Mouse (Mus musculus): ENCODE results near the gene Gpr179. TPM values are rescaled to one million over a fixed set of nuclear protein-coding genes. Genes with fewer than 3 reads are reported as not detected.

The Gpr179 gene
- polyA plus RNA-seq, 1 experiment: 0.03 TPM

DNA sequence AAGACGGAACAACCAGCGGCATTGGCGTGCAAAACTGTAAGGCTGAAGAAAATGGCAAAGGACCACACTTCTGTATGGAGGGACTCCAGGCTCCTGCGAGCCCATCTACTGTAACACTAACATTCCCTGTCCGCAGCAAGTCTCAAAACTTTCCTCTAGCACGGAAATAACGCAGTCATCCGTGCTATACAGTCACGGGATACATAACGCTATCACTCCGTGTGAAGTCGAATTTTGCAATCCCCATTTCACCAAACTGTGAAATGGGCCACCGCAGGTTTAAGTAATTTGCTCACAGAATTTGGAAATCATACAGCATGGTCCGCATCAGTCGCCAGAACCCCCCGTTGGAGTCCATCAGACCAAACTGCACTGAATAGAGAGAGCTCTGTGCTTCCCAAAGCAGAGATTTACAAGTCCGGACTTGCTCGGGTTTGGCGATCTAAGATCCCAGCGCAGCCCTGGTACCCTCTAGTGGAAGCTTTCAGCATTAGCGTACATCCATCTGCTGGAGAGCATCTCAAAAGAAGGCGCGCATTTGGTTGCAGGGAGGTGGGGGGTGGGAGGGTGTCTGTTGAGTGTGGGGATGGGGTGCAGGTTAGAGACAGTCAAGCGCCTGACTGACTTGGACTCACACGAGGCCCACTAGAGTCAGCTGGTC lies 41.8 kb downstream of the Gpr179 start:
- Histone ChIP-seq H3K4me1 (ENCODE audit: control insufficient read depth, insufficient read depth, insufficient read length, low read length) (no peaks in the 10 kb centered on the region), H3K27me3 (ENCODE audit: control insufficient read depth, insufficient read depth, low read length) (no peaks in the 10 kb centered on the region), H3K4me3 (ENCODE audit: low read depth, low read length) (peak overlapping the region; percentile 51), H3K36me3 (ENCODE audit: control insufficient read depth, insufficient read depth, low read length) (no peaks in the 10 kb centered on the region), H3K27ac (ENCODE audit: insufficient read depth, low read depth, low read length) (peak overlapping the region; percentile 83)
- WGBS: under 1% methylated on average over 25 of the region's 25 CpGs
- peak; percentile 88; the same call in 1 of the 2 replicates for TF ChIP-seq CTCF (IDR thresholded peaks at IDR 0.05; ENCODE audit: extremely low read depth, insufficient read length, insufficient replicate concordance, low read depth, low read length)
- TF ChIP-seq POLR2A (IDR thresholded peaks at IDR 0.05; ENCODE audit: low read depth, low read length): no peak

DNA sequence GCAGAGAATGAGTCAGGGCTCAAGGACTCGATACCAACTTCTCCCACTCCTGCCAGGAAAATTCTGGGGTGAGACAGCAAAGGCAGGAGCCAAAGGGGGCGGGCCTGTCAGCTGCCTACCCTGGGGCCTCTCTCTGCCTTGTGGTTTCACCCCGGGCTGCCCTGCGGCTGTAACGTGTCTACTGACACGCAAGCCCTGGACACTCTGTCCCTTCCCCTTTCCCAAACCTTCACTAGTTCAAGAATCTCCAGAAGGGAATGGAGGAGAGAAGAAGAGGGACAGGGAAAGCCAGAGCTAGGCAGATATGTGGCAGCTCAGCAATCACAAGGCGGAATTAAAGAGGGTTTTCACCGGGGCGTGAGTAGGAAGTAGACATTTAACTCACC lies 42.4 kb downstream of the Gpr179 start:
- H3K27ac ChIP-seq (ENCODE audit: insufficient read depth, low read depth, low read length): peak overlapping the region; percentile 83
- 1% methylated on average over 9 of the region's 9 CpGs for WGBS
- TF ChIP-seq POLR2A (IDR thresholded peaks at IDR 0.05; ENCODE audit: low read depth, low read length) (peak; percentile 29; the same call in 1 of the 2 replicates), CTCF (IDR thresholded peaks at IDR 0.05; ENCODE audit: extremely low read depth, insufficient read length, insufficient replicate concordance, low read depth, low read length) (no peak)
- H3K4me1 ChIP-seq (ENCODE audit: control insufficient read depth, insufficient read depth, insufficient read length, low read length): peaks cover under 1% of the 10 kb centered on the region; the same call in 1 of the 2 replicates
- peak overlapping the region; percentile 51 for H3K4me3 ChIP-seq (ENCODE audit: low read depth, low read length)
- no peaks in the 10 kb centered on the region for H3K36me3 ChIP-seq (ENCODE audit: control insufficient read depth, insufficient read depth, low read length)
- no peaks in the 10 kb centered on the region for H3K27me3 ChIP-seq (ENCODE audit: control insufficient read depth, insufficient read depth, low read length)

- Histone ChIP-seq H3K27ac (ENCODE audit: insufficient read depth, low read depth, low read length) (peak overlapping the region; percentile 83), H3K4me3 (ENCODE audit: low read depth, low read length) (peak overlapping the region; percentile 51)
These were observed 42.9 kb downstream of the Gpr179 start for GRCm38 (mm10) chr11:97308806-97309450.

DNA sequence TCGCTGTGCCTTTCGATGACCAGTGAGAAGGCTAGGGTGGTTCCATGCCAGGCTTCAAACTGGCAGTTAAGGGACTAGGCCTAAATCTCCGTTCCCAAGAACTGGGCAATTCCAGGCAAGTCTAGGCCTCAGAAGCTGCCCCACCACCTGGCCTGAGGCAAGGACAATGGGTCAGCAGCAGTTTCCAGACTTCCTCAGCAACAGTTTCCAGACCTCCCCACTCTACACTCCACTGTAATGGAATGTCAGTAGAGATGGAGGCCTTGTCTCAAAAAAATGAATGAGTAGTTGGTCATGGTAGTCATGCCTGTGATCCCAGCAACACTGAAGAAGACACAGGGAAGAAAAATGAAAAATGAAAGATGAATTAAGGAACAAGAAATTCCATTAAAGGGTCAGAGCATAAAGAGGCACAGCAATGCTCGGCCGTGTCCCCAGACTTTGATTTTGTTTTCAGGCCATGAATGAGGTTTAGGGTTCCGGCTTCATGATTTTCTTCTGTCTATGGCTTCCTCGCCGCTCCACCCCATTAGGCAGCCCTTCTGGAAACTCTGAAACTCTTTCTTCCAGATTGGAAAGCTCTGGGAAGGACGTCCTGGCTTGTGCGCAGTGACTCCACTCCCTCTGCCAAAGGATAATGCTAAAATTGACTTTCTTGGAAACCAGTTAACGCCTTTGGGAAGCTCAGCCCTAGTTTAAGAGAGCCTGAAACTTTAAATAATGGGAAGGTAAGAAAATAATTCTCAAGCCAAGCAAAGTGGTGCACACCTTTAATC lies 44.4 kb downstream of the Gpr179 start:
- Histone ChIP-seq H3K27me3 (ENCODE audit: control insufficient read depth, insufficient read depth, low read length) (no peaks in the 10 kb centered on the region), H3K4me1 (ENCODE audit: control insufficient read depth, insufficient read depth, insufficient read length, low read length) (peaks cover 11% of the 10 kb centered on the region), H3K27ac (ENCODE audit: insufficient read depth, low read depth, low read length) (no peak overlapping the region), H3K4me3 (ENCODE audit: low read depth, low read length) (no peak overlapping the region), H3K36me3 (ENCODE audit: control insufficient read depth, insufficient read depth, low read length) (no peaks in the 10 kb centered on the region)
- no peak for TF ChIP-seq CTCF (IDR thresholded peaks at IDR 0.05; ENCODE audit: extremely low read depth, insufficient read length, insufficient replicate concordance, low read depth, low read length)
- TF ChIP-seq POLR2A (IDR thresholded peaks at IDR 0.05; ENCODE audit: low read depth, low read length): no peak
- 94% methylated on average over 11 of the region's 11 CpGs for WGBS

More at GRCm38 (mm10) chr11:97308806-97309450, 42.9 kb downstream of the Gpr179 start:
- no peak for TF ChIP-seq CTCF (IDR thresholded peaks at IDR 0.05; ENCODE audit: extremely low read depth, insufficient read length, insufficient replicate concordance, low read depth, low read length)
- no peak for TF ChIP-seq POLR2A (IDR thresholded peaks at IDR 0.05; ENCODE audit: low read depth, low read length)
- Histone ChIP-seq H3K27me3 (ENCODE audit: control insufficient read depth, insufficient read depth, low read length) (no peaks in the 10 kb centered on the region), H3K4me1 (ENCODE audit: control insufficient read depth, insufficient read depth, insufficient read length, low read length) (peaks cover 2% of the 10 kb centered on the region; the same call in 1 of the 2 replicates), H3K36me3 (ENCODE audit: control insufficient read depth, insufficient read depth, low read length) (no peaks in the 10 kb centered on the region)
- 5% methylated on average over 3 of the region's 3 CpGs for WGBS

GRCm38 (mm10) chr11:97304631-97305030 lies 47.2 kb downstream of the Gpr179 start:
- WGBS: 28% methylated on average over 5 of the region's 5 CpGs
- TF ChIP-seq CTCF (IDR thresholded peaks at IDR 0.05; ENCODE audit: extremely low read depth, insufficient read length, insufficient replicate concordance, low read depth, low read length) (no peak), POLR2A (IDR thresholded peaks at IDR 0.05; ENCODE audit: low read depth, low read length) (no peak)
- H3K27me3 ChIP-seq (ENCODE audit: control insufficient read depth, insufficient read depth, low read length): no peaks in the 10 kb centered on the region
- peak overlapping the region; percentile 65; the same call in 1 of the 2 replicates for H3K27ac ChIP-seq (ENCODE audit: insufficient read depth, low read depth, low read length)
- H3K4me1 ChIP-seq (ENCODE audit: control insufficient read depth, insufficient read depth, insufficient read length, low read length): peaks cover 20% of the 10 kb centered on the region
- H3K4me3 ChIP-seq (ENCODE audit: low read depth, low read length): no peak overlapping the region
- no peaks in the 10 kb centered on the region for H3K36me3 ChIP-seq (ENCODE audit: control insufficient read depth, insufficient read depth, low read length)

GRCm38 (mm10) chr11:97302231-97302781 lies 49.6 kb downstream of the Gpr179 start:
- no peaks in the 10 kb centered on the region for H3K36me3 ChIP-seq (ENCODE audit: control insufficient read depth, insufficient read depth, low read length)
- H3K27ac ChIP-seq (ENCODE audit: insufficient read depth, low read depth, low read length): peak overlapping the region; percentile 69
- WGBS: 12% methylated on average over 7 of the region's 7 CpGs
- peaks cover 20% of the 10 kb centered on the region for H3K4me1 ChIP-seq (ENCODE audit: control insufficient read depth, insufficient read depth, insufficient read length, low read length)
- TF ChIP-seq POLR2A (IDR thresholded peaks at IDR 0.05; ENCODE audit: low read depth, low read length): no peak
- TF ChIP-seq CTCF (IDR thresholded peaks at IDR 0.05; ENCODE audit: extremely low read depth, insufficient read length, insufficient replicate concordance, low read depth, low read length): no peak
- H3K4me3 ChIP-seq (ENCODE audit: low read depth, low read length): no peak overlapping the region
- no peaks in the 10 kb centered on the region for H3K27me3 ChIP-seq (ENCODE audit: control insufficient read depth, insufficient read depth, low read length)

All from small intestine, adult 2 months (tissue).